Mouse (Mus musculus) liver, embryonic 11.5 days (tissue): Measurements from ENCODE around the gene Pltp. TPM values are rescaled to one million over a fixed set of nuclear protein-coding genes. Genes with fewer than 3 reads are reported as not detected.

Experiments
- ATAC-seq: fragments of 200-750 bp; cut with Nextera tagmentation; replicated peaks from 2 replicates; pipeline ENCODE4 v1.8.0; 2017; ENCODE audit warnings: moderate number of reproducible peaks, mild to moderate bottlenecking, moderate TSS enrichment, moderate library complexity; ENCODE audit not compliant: low FRiP score
- DNase-seq: peaks from one replicate; pipeline ENCODE4 v3.0.0-alpha.2; 2017; ENCODE audit warnings: low spot score
- H3K27ac ChIP-seq: fragments of 300-500 bp; sonication (generic); 2 replicates; pipeline ENCODE4 v1.5.1; 2014; ENCODE audit warnings: mild to moderate bottlenecking, low read depth, low read length, control low read depth
- H3K27me3 ChIP-seq: fragments of 300-500 bp; sonication (generic); replicated peaks from 2 replicates; pipeline ENCODE4 v1.6.1; 2014; ENCODE audit warnings: low read length, mixed read lengths; ENCODE audit not compliant: control insufficient read depth, insufficient read depth
- H3K36me3 ChIP-seq: fragments of 300-500 bp; sonication (generic); 2 replicates; pipeline ENCODE4 v1.6.1; 2014; ENCODE audit warnings: mild to moderate bottlenecking, low read length, moderate library complexity, mixed read lengths; ENCODE audit not compliant: control insufficient read depth, insufficient read depth
- H3K4me1 ChIP-seq: fragments of 300-500 bp; sonication (generic); replicated peaks from 2 replicates; pipeline ENCODE4 v1.6.1; 2014; ENCODE audit warnings: low read length, mixed read lengths; ENCODE audit not compliant: control insufficient read depth, insufficient read depth
- H3K4me2 ChIP-seq: fragments of 300-500 bp; sonication (generic); 2 replicates; pipeline ENCODE4 v1.6.1; 2014; ENCODE audit warnings: mild to moderate bottlenecking, control low read depth, moderate library complexity
- H3K4me3 ChIP-seq: fragments of 300-500 bp; sonication (generic); 2 replicates; pipeline ENCODE4 v1.5.1; 2014; ENCODE audit warnings: low read depth, low read length, control low read depth
- H3K9ac ChIP-seq: fragments of 300-500 bp; sonication (generic); 2 replicates; pipeline ENCODE4 v1.6.1; 2014; ENCODE audit warnings: low read depth, low read length, control low read depth
- H3K9me3 ChIP-seq: fragments of 300-500 bp; sonication (generic); 2 replicates; pipeline ENCODE4 v1.6.1; 2016; ENCODE audit warnings: low read length, inconsistent platforms, mixed read lengths; ENCODE audit not compliant: control insufficient read depth
- WGBS: fragments of 180-500 bp; shearing (Covaris S2); extraction: QIAGEN DNeasy Blood & Tissue Kit; methylation state at CpG from one replicate; pipeline ENCODE4 v1.1.7; 2014; 5-methylcytosine and 5-hydroxymethylcytosine counted together
- polyA plus RNA-seq: library from polyadenylated mRNA; unstranded; fragments of >200 nt; fragmentation: Nextera tagmentation; extraction: Ambion mirVana; gene quantifications from 2 replicates; pipeline ENCODE4 v1.2.1, GENCODE M21; 2014

Pltp gene
- 9.9 and 10.7 TPM in 2 replicates for polyA plus RNA-seq

DNA sequence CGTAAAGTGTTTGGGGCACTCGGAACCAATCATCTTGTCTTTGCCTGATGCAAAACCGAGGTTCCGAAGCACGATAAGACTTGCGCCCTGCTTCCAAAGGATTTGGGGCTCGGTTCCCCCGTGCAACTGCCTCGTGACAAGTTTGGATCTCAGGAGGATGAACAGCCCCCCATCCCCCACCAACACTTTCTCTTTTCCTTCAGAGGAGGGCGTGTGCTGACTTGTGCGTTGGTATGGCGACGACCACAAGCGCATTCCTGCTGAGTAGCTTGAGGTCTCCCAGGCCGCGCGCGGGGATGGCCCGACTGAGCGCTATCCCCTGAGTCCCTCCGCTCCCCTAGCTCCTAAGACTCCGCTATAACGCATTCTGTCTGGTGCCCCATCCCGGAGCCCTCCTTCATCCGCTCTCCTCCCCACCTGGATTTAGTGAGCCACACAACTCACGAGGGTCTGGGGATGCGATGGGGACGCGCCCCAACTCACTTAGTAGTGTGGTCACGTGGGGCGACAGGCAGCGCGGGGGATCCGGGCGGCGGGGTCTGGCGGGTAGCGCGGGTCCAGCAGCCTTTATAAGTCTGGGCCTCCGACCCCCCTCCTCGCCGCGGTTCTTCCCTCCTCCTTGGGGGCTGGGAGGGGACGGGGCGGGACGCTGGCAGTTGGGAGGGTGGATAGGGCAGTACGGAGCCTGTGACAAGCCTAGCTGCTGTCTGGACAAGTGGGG is at the start of gene Pltp:
TSS of gene Pltp (minus strand) at position 611 of the 721 bp plus-strand sequence.
- H3K9ac ChIP-seq = no peak within 1 kb of the TSS
- peak within 1 kb of the TSS; percentile 80 for H3K4me2 ChIP-seq
- peak; percentile 55 for DNase-seq
- WGBS = 1% methylated on average over 47 of the region's 47 CpGs
- peaks cover 53% of the 10 kb centered on the region for H3K27me3 ChIP-seq
- H3K4me1 ChIP-seq = peaks cover 15% of the 10 kb centered on the region
- H3K36me3 ChIP-seq = no peaks in the 10 kb centered on the region
- ATAC-seq = peak; percentile 48; the same call in 1 of the 2 replicates
- peak within 1 kb of the TSS; percentile 52 for H3K4me3 ChIP-seq
- no peak within 1 kb of the TSS for H3K27ac ChIP-seq
- H3K9me3 ChIP-seq = no peaks in the 10 kb centered on the region

DNA sequence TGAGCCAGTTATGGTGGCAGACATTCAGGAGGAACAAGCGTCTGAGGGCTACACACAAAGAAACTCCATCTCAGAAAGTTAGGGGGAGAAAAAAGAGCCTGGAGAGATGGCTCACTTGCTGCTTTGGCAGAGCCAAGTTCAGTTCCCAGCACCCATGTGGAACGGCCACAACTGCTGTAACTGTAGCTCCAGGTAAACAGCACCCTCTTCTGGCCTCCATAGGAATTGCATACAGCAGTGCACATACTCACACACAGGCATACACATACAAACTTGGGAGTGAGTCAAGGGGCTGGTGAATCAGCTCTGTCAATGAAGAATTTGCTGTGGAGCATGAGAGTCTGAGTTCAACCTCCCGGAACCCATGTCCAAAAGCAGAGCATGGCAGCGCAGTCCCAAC is 48.6 kb upstream of the Pltp start:
- WGBS = 98% methylated on average over 4 of the region's 4 CpGs
- Histone ChIP-seq H3K9ac (no peak overlapping the region), H3K27me3 (no peaks in the 10 kb centered on the region), H3K4me1 (peaks cover 14% of the 10 kb centered on the region), H3K9me3 (peaks cover 5% of the 10 kb centered on the region), H3K36me3 (peaks cover 69% of the 10 kb centered on the region), H3K27ac (no peak overlapping the region), H3K4me3 (no peak overlapping the region), H3K4me2 (no peak overlapping the region)
- no peak for DNase-seq
- no peak for ATAC-seq

DNA sequence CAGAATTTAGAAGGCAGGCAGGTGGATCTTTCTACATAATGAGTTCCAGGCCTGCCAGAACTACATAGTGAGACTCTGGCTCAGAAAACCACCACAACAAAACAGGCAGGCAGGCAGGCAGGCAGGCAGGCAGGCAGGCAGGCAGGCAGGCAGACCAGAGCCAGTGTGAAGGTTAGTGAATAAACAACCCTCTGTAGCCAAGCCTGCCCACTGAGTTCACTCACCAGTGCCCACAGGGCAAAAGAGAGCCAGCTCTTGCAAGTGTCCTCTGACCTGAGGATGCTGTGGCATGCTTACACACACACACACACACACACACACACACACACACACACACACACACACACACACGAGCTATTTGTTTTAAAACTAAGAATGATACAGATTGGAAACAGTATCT is 46.0 kb upstream of the Pltp start:
- peaks cover 86% of the 10 kb centered on the region for H3K36me3 ChIP-seq
- H3K27ac ChIP-seq = no peak overlapping the region
- H3K9ac ChIP-seq = no peak overlapping the region
- H3K4me1 ChIP-seq = no peaks in the 10 kb centered on the region
- no peak overlapping the region for H3K4me3 ChIP-seq
- H3K9me3 ChIP-seq = peaks cover 5% of the 10 kb centered on the region
- no peaks in the 10 kb centered on the region for H3K27me3 ChIP-seq
- 75% methylated on average over 1 of the region's 1 CpGs for WGBS
- DNase-seq (no peak), ATAC-seq (no peak)
- no peak overlapping the region for H3K4me2 ChIP-seq

DNA sequence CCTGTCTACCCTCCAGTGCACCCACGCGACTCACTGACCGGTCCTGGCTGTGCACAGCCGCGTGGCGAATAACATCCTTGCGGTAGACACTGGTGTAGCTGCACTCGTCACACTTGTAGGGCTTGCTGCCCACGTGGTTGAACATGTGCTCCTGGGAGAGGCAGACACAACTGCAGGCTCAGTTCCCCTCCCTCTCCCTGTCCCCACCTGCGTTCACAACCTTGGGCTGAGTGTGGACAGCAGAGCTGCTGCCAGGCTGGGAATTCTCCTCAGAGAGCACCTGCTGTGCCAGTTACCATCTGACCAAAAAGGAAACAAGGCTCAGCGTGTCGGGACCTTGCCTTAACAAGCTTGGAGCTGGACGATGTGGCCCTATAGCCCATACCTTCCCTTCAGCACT is 43.9 kb upstream of the Pltp start:
- 92% methylated on average over 13 of the region's 13 CpGs for WGBS
- Histone ChIP-seq H3K4me1 (no peaks in the 10 kb centered on the region), H3K9ac (no peak overlapping the region), H3K27me3 (no peaks in the 10 kb centered on the region), H3K36me3 (peaks cover 82% of the 10 kb centered on the region), H3K4me3 (no peak overlapping the region), H3K27ac (no peak overlapping the region), H3K9me3 (peaks cover 4% of the 10 kb centered on the region), H3K4me2 (no peak overlapping the region)
- DNase-seq = no peak
- no peak for ATAC-seq

DNA sequence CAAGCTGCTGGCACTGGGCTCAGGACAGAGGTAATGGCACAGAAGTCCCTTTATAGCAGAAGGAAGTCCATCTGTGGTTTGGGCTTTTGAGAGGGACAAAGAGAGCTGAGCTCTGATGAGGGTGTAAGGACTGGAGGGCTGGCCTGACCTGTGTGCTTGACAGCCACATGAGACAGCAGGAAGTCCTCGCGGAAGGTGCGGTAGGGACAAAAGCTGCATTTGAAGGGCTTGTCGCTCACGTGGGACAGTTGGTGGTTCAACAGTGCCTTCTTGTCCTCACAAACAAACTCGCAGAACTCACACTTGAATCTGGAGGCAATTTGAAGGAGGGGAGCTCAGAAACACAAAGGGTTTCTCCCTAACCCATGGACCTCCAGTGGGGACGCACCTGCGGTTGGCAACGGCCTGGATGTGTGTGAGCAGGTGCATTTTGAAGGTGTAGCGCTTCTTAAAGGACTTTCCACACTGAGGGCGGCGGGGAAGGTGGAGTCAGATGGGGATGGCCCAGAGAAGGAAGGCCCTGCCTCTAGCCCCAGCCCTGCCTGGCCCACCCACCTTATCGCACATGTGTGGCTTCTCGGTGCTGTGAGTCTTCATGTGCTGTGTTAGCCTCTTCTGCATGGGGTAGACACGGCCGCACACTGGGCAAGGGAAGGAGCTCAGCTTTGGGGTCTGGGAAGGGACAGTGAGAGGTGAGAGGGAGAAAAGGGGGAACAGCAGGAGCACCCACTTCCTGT is 42.4 kb upstream of the Pltp start:
- ATAC-seq (peak; percentile 60; the same call in 1 of the 2 replicates), DNase-seq (no peak)
- H3K27ac ChIP-seq = no peak overlapping the region
- WGBS = 91% methylated on average over 16 of the region's 16 CpGs
- H3K4me1 ChIP-seq = no peaks in the 10 kb centered on the region
- no peaks in the 10 kb centered on the region for H3K27me3 ChIP-seq
- peaks cover 87% of the 10 kb centered on the region for H3K36me3 ChIP-seq
- H3K4me2 ChIP-seq = no peak overlapping the region
- H3K9me3 ChIP-seq = no peaks in the 10 kb centered on the region
- no peak overlapping the region for H3K9ac ChIP-seq
- no peak overlapping the region for H3K4me3 ChIP-seq

DNA sequence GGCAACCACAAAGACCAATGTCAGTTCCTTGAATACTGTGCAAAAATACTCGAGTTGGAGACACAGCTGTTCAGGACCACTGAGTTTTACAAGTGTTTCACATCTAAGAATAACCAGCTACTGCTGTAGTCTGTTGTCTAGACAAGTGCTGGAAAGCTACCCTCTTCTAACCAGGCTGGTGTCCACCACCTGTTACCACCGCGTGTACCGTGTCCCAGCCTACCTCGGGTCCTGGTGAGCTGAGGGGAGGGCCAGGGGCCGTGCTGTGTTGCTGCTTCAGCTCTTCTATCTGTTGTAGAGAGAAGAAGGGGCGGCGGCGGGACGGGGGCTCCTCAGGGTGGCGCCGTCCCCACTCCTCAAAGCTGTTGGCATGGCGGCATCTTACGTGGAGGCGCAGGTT is 41.5 kb upstream of the Pltp start:
- 92% methylated on average over 15 of the region's 15 CpGs for WGBS
- Histone ChIP-seq H3K4me2 (no peak overlapping the region), H3K27me3 (no peaks in the 10 kb centered on the region), H3K9ac (no peak overlapping the region), H3K4me3 (no peak overlapping the region), H3K4me1 (no peaks in the 10 kb centered on the region), H3K36me3 (peaks cover 87% of the 10 kb centered on the region), H3K27ac (no peak overlapping the region), H3K9me3 (no peaks in the 10 kb centered on the region)
- ATAC-seq (no peak), DNase-seq (no peak)

DNA sequence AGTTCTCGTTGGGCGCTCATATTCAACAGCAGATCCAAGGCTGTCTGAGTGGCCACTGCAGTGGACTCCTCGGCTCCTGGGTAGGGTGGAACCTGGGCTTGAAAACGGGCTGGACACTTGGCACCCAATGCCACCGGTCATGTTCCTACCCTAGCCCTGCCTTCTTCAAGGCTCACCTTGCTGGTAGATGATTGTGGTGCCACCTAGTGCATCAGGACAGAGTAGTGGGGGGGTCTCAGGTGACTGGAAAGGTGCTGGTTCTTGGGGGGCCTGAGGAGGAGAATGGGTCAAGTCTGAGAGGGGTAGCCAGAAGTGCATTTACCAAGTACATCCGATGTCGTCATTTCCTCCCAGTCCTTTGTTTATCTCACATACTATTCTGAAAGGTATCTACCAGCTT is 40.5 kb upstream of the Pltp start:
- Histone ChIP-seq H3K27ac (no peak overlapping the region), H3K36me3 (peaks cover 91% of the 10 kb centered on the region), H3K9ac (no peak overlapping the region), H3K9me3 (no peaks in the 10 kb centered on the region), H3K4me3 (no peak overlapping the region), H3K27me3 (no peaks in the 10 kb centered on the region), H3K4me2 (no peak overlapping the region), H3K4me1 (no peaks in the 10 kb centered on the region)
- 92% methylated on average over 7 of the region's 7 CpGs for WGBS
- no peak for ATAC-seq
- DNase-seq = no peak

DNA sequence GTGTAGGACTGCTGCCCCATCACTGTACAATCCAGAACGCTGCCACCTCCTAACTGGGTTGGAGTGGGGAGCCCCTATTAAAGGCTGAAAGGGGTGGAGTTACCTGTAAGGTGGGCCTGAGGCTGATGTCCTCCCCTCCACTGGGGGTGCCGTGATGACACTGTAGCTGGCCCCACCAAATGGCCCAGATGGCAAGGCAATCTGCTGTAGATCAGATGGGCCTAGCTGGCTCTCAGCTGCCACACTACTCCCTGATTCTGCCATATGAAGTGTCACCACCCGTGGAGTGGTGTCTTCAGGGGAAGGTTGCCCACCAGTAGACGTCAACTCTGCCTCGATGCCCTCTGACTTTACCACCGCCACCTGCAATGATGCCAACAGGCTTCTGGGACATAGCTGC is 38.4 kb upstream of the Pltp start:
- DNase-seq (no peak), ATAC-seq (no peak)
- WGBS = 92% methylated on average over 6 of the region's 6 CpGs
- Histone ChIP-seq H3K4me3 (no peak overlapping the region), H3K9ac (no peak overlapping the region), H3K4me2 (no peak overlapping the region), H3K36me3 (peaks cover 92% of the 10 kb centered on the region), H3K27ac (no peak overlapping the region), H3K9me3 (no peaks in the 10 kb centered on the region), H3K27me3 (no peaks in the 10 kb centered on the region), H3K4me1 (no peaks in the 10 kb centered on the region)

DNA sequence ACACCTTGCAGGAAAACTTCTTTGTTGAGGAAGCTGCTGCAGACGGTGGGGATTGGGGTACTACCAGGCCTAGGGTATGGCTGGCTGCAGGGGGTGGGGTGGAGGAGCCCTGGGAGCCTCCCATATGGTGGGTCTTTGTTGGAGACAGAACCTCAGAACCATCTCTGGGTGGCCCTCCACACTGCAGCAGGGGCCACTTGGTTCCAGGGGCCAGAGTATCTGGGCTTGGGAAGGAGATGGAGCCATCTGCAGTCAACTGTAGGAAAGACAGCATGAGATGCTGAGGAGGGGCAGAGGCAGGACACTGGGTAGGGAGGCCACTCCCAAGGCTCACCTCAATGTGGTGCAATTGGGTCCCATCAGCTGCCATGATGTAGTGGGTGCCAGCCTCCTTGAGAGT is 37.1 kb upstream of the Pltp start:
- Histone ChIP-seq H3K9ac (no peak overlapping the region), H3K4me2 (no peak overlapping the region), H3K4me3 (no peak overlapping the region), H3K4me1 (no peaks in the 10 kb centered on the region; the same call in 1 of the 2 replicates), H3K27me3 (no peaks in the 10 kb centered on the region), H3K9me3 (no peaks in the 10 kb centered on the region), H3K27ac (no peak overlapping the region), H3K36me3 (peaks cover 91% of the 10 kb centered on the region)
- DNase-seq (no peak), ATAC-seq (no peak)
- 90% methylated on average over 1 of the region's 1 CpGs for WGBS
